Comparison of ENCODE assay signal across 8 mouse cellular contexts in the genomic region with DNA sequence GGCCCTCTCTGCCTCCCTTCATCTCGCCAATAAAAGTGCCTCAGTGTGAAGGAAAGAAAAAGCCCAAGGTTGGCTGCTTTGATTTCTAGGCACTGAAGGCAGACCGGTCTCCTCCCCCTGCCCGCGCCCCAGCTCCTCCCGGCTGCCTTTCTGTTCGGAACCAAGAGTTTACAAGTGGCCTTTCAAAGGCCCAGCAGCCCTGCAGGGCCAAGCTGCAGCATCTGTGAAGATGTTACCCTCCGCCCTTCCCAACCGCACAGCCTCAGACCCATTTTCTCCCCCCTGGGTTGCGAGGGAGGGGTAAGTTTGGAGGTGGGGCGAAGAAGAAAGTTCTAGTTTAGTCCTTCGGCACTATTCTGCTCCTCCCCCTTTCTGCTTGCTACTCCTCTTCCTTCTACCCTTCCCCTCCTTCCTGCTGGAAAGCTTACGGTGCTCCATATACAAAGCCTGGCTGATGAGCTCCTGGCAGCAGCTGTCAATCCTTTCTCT.
DNase-seq lines count a peak whose midpoint lies in the region; ATAC-seq and TF ChIP-seq lines count a peak whose summit lies in the region.

No protein-coding gene starts in this region.

- no peak for TF ChIP-seq CTCF in embryonic fibroblast, embryonic 13.5 days (IDR thresholded peaks at IDR 0.05; ENCODE audit: borderline replicate concordance, insufficient read depth, low read length)

- peak; percentile 29; the same call in 1 of the 2 replicates for TF ChIP-seq POLR2A in embryonic fibroblast, embryonic 13.5 days (IDR thresholded peaks at IDR 0.05; ENCODE audit: low read depth, low read length)

- peak overlapping the region; percentile 23 for H3K4me3 ChIP-seq in embryonic fibroblast, embryonic 13.5 days (ENCODE audit: insufficient read depth, low read length)

- ATAC-seq in inflammation-experienced regulatory T-cells, adult 6 months: peak; percentile 41
- peak; percentile 31; the same call in 1 of the 2 replicates for ATAC-seq in megakaryocyte-erythroid progenitor cell, adult 5-6 weeks (replicated peaks; ENCODE audit: low FRiP score, low TSS enrichment, poor library complexity, severe bottlenecking)

- H3K27ac ChIP-seq in embryonic fibroblast, embryonic 13.5 days (ENCODE audit: insufficient read depth, low read length): peak overlapping the region; percentile 95

- H3K4me1 ChIP-seq in embryonic fibroblast, embryonic 13.5 days (ENCODE audit: control insufficient read depth, insufficient read depth, low read length): peaks cover 24% of the 10 kb centered on the region

- DNase-seq in embryo, embryonic 10 days (ENCODE audit: low spot score): peak; percentile 54
- no peak for DNase-seq in embryo, embryonic 9.5 days (ENCODE audit: extremely low spot score)
- peak; percentile 92 for DNase-seq in 3134 (ENCODE audit: extremely low read depth, insufficient read length, low spot score)
- DNase-seq in adrenal gland, adult (ENCODE audit: inconsistent age in 2 of 2, low spot score in 1 of 2): no peak
- DNase-seq in layer of hippocampus, adult 9-10 months (ENCODE audit: low spot score): no peak

Comparison
In these comparisons a context has a peak if more than half of its experiments do, and no peak if none do; other contexts are left out.
1. DNase-seq: peak in embryo, embryonic 10 days (single experiment) and 3134 (single experiment); none in embryo, embryonic 9.5 days (single experiment), adrenal gland, adult (0 of 2) and layer of hippocampus, adult 9-10 months (single experiment).